Mouse (Mus musculus) left cerebral cortex, adult 9 months (tissue): ENCODE measurements around the gene Slc25a51.
"Not testable (repeated sequence)": the region's sequence is repeated elsewhere in the genome, so short reads cannot be mapped to it uniquely, and the experiment has no call there.

Source experiments
- DNase-seq, 2 experiments: peaks; one replicate each; pipeline ENCODE4 v3.0.0; 2022; ENCODE audit warnings: low spot score in 2 of 2

Slc25a51 gene

GRCm38 (mm10) chr4:45399421-45400210, 8.9 kb downstream of the Slc25a51 start:
- DNase-seq = no peak

GRCm38 (mm10) chr4:45398315-45398714, 10.3 kb downstream of the Slc25a51 start:
- not testable (repeated sequence) for DNase-seq

- DNase-seq = not testable (repeated sequence)
Observed at GRCm38 (mm10) chr4:45396211-45396610, 12.4 kb downstream of the Slc25a51 start.

- DNase-seq = no peak
Observed at GRCm38 (mm10) chr4:45393658-45394057, 14.9 kb downstream of the Slc25a51 start.

- no peak for DNase-seq
Observed at GRCm38 (mm10) chr4:45392994-45393393, 15.6 kb downstream of the Slc25a51 start.

- no peak for DNase-seq
Observed at GRCm38 (mm10) chr4:45392572-45392971, 16.0 kb downstream of the Slc25a51 start.

- no peak for DNase-seq
Observed at GRCm38 (mm10) chr4:45392099-45392498, 16.5 kb downstream of the Slc25a51 start.

- DNase-seq = not testable (repeated sequence)
Observed at GRCm38 (mm10) chr4:45387296-45387695, 21.3 kb downstream of the Slc25a51 start.

GRCm38 (mm10) chr4:45382133-45382532, 26.4 kb downstream of the Slc25a51 start:
- not testable (repeated sequence) for DNase-seq

GRCm38 (mm10) chr4:45380903-45381580, 27.5 kb downstream of the Slc25a51 start:
- not testable (repeated sequence) for DNase-seq

- no peak for DNase-seq
Observed at GRCm38 (mm10) chr4:45376573-45376972, 32.0 kb downstream of the Slc25a51 start.

- DNase-seq = no peak
Observed at GRCm38 (mm10) chr4:45374879-45375278, 33.7 kb downstream of the Slc25a51 start.

- no peak for DNase-seq
Observed at GRCm38 (mm10) chr4:45371261-45371660, 37.3 kb downstream of the Slc25a51 start.

- no peak for DNase-seq
Observed at GRCm38 (mm10) chr4:45356653-45357052, 51.9 kb downstream of the Slc25a51 start.
